Mouse (Mus musculus): ENCODE measurements around the gene Acp4. TPM values are rescaled to one million over a fixed set of nuclear protein-coding genes. Genes with fewer than 3 reads are reported as not detected.

Acp4 gene
- not detected for polyA plus RNA-seq (2015; fragmentation: Illumina TruSeq; extraction: RNeasy Lipid Tissue Mini Kit (QIAGEN cat#74804); ENCODE audit: low read depth, low replicate concordance)

GRCm38 (mm10) chr7:44257278-44257677 is at the start of gene Acp4:
Gene Acp4, minus strand, starts transcription at chr7:44257378.

GRCm38 (mm10) chr7:44306516-44307240 is 49.5 kb upstream of the Acp4 start, which contains the start of gene Clec11a:
Gene Clec11a, minus strand, starts transcription at chr7:44306902.

GRCm38 (mm10) chr7:44261147-44261546 is 4.0 kb upstream of the Acp4 start, which contains the start of gene Gm15517:
Gene Gm15517, plus strand, starts transcription at chr7:44261447.

GRCm38 (mm10) chr7:44246055-44246983 is 10.9 kb downstream of the Acp4 start, which contains the start of the genes 1700028J19Rik and 2410002F23Rik:
Gene 1700028J19Rik, minus strand, starts transcription at chr7:44246695.
Gene 2410002F23Rik, plus strand, starts transcription at chr7:44246722.

GRCm38 (mm10) chr7:44235909-44236308 is 21.3 kb downstream of the Acp4 start, which contains the start of gene Gm36864:
Gene Gm36864, plus strand, starts transcription at chr7:44236177.

GRCm38 (mm10) chr7:44225076-44225475 is 32.1 kb downstream of the Acp4 start, which contains the start of gene Klk1:
Gene Klk1, plus strand, starts transcription at chr7:44225360.

GRCm38 (mm10) chr7:44215645-44216044 is 41.5 kb downstream of the Acp4 start, which contains the start of gene Klk1b5:
Gene Klk1b5, plus strand, starts transcription at chr7:44215945.

GRCm38 (mm10) chr7:44207135-44207534 is 50.0 kb downstream of the Acp4 start, which contains the start of gene Klk1b4:
Gene Klk1b4, plus strand, starts transcription at chr7:44207435.

Other genes starting within 250 kb of the Acp4 start
- not detected for gene Klk1b26, start 245.2 kb downstream of the Acp4 start, polyA plus RNA-seq (2015; fragmentation: Illumina TruSeq; extraction: RNeasy Lipid Tissue Mini Kit (QIAGEN cat#74804); ENCODE audit: low read depth, low replicate concordance)
- not detected for gene Klk1b27, start 205.1 kb downstream of the Acp4 start, polyA plus RNA-seq (2015; fragmentation: Illumina TruSeq; extraction: RNeasy Lipid Tissue Mini Kit (QIAGEN cat#74804); ENCODE audit: low read depth, low replicate concordance)
- gene Klk1b21, start 155.1 kb downstream of the Acp4 start, polyA plus RNA-seq (2015; fragmentation: Illumina TruSeq; extraction: RNeasy Lipid Tissue Mini Kit (QIAGEN cat#74804); ENCODE audit: low read depth, low replicate concordance) = not detected
- not detected for gene Klk1b22, start 144.7 kb downstream of the Acp4 start, polyA plus RNA-seq (2015; fragmentation: Illumina TruSeq; extraction: RNeasy Lipid Tissue Mini Kit (QIAGEN cat#74804); ENCODE audit: low read depth, low replicate concordance)
- gene Klk1b16, start 120.6 kb downstream of the Acp4 start, polyA plus RNA-seq (2015; fragmentation: Illumina TruSeq; extraction: RNeasy Lipid Tissue Mini Kit (QIAGEN cat#74804); ENCODE audit: low read depth, low replicate concordance) = not detected
- gene Klk1b24, start 69.1 kb downstream of the Acp4 start, polyA plus RNA-seq (2015; fragmentation: Illumina TruSeq; extraction: RNeasy Lipid Tissue Mini Kit (QIAGEN cat#74804); ENCODE audit: low read depth, low replicate concordance) = not detected
- gene Klk1b3, start 59.2 kb downstream of the Acp4 start, polyA plus RNA-seq (2015; fragmentation: Illumina TruSeq; extraction: RNeasy Lipid Tissue Mini Kit (QIAGEN cat#74804); ENCODE audit: low read depth, low replicate concordance) = not detected
- not detected for gene Klk1b4, start 49.9 kb downstream of the Acp4 start, polyA plus RNA-seq (2015; fragmentation: Illumina TruSeq; extraction: RNeasy Lipid Tissue Mini Kit (QIAGEN cat#74804); ENCODE audit: low read depth, low replicate concordance)
- not detected for gene Klk1b5, start 41.4 kb downstream of the Acp4 start, polyA plus RNA-seq (2015; fragmentation: Illumina TruSeq; extraction: RNeasy Lipid Tissue Mini Kit (QIAGEN cat#74804); ENCODE audit: low read depth, low replicate concordance)
- gene Klk1, start 32.0 kb downstream of the Acp4 start, polyA plus RNA-seq (2015; fragmentation: Illumina TruSeq; extraction: RNeasy Lipid Tissue Mini Kit (QIAGEN cat#74804); ENCODE audit: low read depth, low replicate concordance) = not detected
- gene Gm36864, start 21.2 kb downstream of the Acp4 start, polyA plus RNA-seq (2015; fragmentation: Illumina TruSeq; extraction: RNeasy Lipid Tissue Mini Kit (QIAGEN cat#74804); ENCODE audit: low read depth, low replicate concordance) = not detected
- gene 1700028J19Rik, start 10.7 kb downstream of the Acp4 start, polyA plus RNA-seq (2015; fragmentation: Illumina TruSeq; extraction: RNeasy Lipid Tissue Mini Kit (QIAGEN cat#74804); ENCODE audit: low read depth, low replicate concordance) = 1.4 TPM
- 69.9 TPM for gene 2410002F23Rik, start 10.7 kb downstream of the Acp4 start, polyA plus RNA-seq (2015; fragmentation: Illumina TruSeq; extraction: RNeasy Lipid Tissue Mini Kit (QIAGEN cat#74804); ENCODE audit: low read depth, low replicate concordance)
- not detected for gene Gm15517, start 4.1 kb upstream of the Acp4 start, polyA plus RNA-seq (2015; fragmentation: Illumina TruSeq; extraction: RNeasy Lipid Tissue Mini Kit (QIAGEN cat#74804); ENCODE audit: low read depth, low replicate concordance)
- 3.5 TPM for gene Clec11a, start 49.5 kb upstream of the Acp4 start, polyA plus RNA-seq (2015; fragmentation: Illumina TruSeq; extraction: RNeasy Lipid Tissue Mini Kit (QIAGEN cat#74804); ENCODE audit: low read depth, low replicate concordance)
- 128 TPM for gene Shank1, start 52.9 kb upstream of the Acp4 start, polyA plus RNA-seq (2015; fragmentation: Illumina TruSeq; extraction: RNeasy Lipid Tissue Mini Kit (QIAGEN cat#74804); ENCODE audit: low read depth, low replicate concordance)
- 52.4 TPM for gene Syt3, start 126.7 kb upstream of the Acp4 start, polyA plus RNA-seq (2015; fragmentation: Illumina TruSeq; extraction: RNeasy Lipid Tissue Mini Kit (QIAGEN cat#74804); ENCODE audit: low read depth, low replicate concordance)
- 2.1 TPM for gene 1700008O03Rik, start 128.4 kb upstream of the Acp4 start, polyA plus RNA-seq (2015; fragmentation: Illumina TruSeq; extraction: RNeasy Lipid Tissue Mini Kit (QIAGEN cat#74804); ENCODE audit: low read depth, low replicate concordance)
- 115 TPM for gene Lrrc4b, start 171.6 kb upstream of the Acp4 start, polyA plus RNA-seq (2015; fragmentation: Illumina TruSeq; extraction: RNeasy Lipid Tissue Mini Kit (QIAGEN cat#74804); ENCODE audit: low read depth, low replicate concordance)
- 4.1 TPM for gene Aspdh, start 208.0 kb upstream of the Acp4 start, polyA plus RNA-seq (2015; fragmentation: Illumina TruSeq; extraction: RNeasy Lipid Tissue Mini Kit (QIAGEN cat#74804); ENCODE audit: low read depth, low replicate concordance)
- gene Josd2, start 210.6 kb upstream of the Acp4 start, polyA plus RNA-seq (2015; fragmentation: Illumina TruSeq; extraction: RNeasy Lipid Tissue Mini Kit (QIAGEN cat#74804); ENCODE audit: low read depth, low replicate concordance) = 128 TPM
- gene Emc10, start 239.2 kb upstream of the Acp4 start, polyA plus RNA-seq (2015; fragmentation: Illumina TruSeq; extraction: RNeasy Lipid Tissue Mini Kit (QIAGEN cat#74804); ENCODE audit: low read depth, low replicate concordance) = 221 TPM
- gene Fam71e1, start 239.2 kb upstream of the Acp4 start, polyA plus RNA-seq (2015; fragmentation: Illumina TruSeq; extraction: RNeasy Lipid Tissue Mini Kit (QIAGEN cat#74804); ENCODE audit: low read depth, low replicate concordance) = 11.4 TPM

Measured in brain, adult 10 weeks (tissue).